Mouse (Mus musculus) left cerebral cortex, postnatal 10 days (tissue): ENCODE data around the gene Col4a5. TPM values are rescaled to one million over a fixed set of nuclear protein-coding genes. Genes with fewer than 3 reads are reported as not detected.

ENCODE experiments used
- total RNA-seq, 2 experiments: library from RNA; stranded (reverse); gene quantifications; 2 replicates each; pipeline ENCODE4 v1.2.3; 2021

Gene Col4a5
- total RNA-seq, 2 experiments from 2014 or later: 5.9 to 6.6 TPM

Other genes starting within 250 kb of the Col4a5 start
- 1 to 10 TPM; 1.7 to 1.9 TPM for gene Col4a6, start 1.3 kb upstream of the Col4a5 start, total RNA-seq
- gene Irs4, start 249.9 kb downstream of the Col4a5 start, total RNA-seq: 1 to 10 TPM; 1.1 to 1.3 TPM